Mouse (Mus musculus): ENCODE results near the gene Klhl40. TPM values are rescaled to one million over a fixed set of nuclear protein-coding genes. Genes with fewer than 3 reads are reported as not detected.

Gene Klhl40
- total RNA-seq, 2 experiments from 2014 or later: 4.9 to 5.5 TPM

DNA sequence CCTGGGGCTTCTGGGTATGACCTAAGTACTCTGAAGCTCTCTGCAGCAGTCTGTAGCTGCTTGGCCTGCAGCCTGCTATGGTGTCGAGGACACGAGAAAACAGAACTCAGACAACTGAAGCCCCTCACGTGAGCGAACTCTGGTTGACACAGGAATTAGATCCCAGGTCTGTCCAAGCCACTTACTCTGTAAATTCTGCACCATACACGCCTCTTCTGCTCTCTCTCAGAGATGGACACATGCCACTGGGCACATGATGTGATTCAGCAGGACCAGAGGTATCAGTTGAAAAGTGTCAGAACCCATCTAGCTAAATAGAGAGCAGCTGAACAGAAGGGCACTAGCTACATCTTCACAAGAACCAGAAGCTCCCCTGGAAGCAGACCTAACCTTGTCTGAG, 5.0 kb upstream of the Klhl40 start:
- intact Hi-C loops (cut with DNase I): no loop called here
- no peak for DNase-seq (ENCODE audit: low spot score in 2 of 2)

DNA sequence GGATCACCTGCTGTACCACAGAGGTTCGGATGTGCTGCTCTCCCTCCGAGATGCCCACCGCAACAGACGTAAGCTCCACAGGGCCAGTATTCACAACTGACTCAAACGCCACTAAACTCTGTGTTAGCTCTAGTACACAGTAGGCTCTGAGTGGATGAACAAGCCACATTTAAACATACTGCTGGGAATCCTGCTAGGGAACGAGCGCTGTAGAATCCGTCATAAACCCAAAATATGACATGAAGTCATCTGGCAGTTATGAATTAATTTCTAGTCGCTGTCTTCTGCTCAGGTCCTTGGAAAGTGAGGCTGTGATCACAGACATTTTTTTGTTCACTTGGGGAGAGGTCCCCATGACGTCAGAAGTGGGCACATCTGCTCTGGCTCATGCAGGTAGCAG, 1.5 kb upstream of the Klhl40 start:
- DNase-seq (ENCODE audit: low spot score in 2 of 2): peak in 1 of 2 experiments; percentile 69
- intact Hi-C loops (cut with DNase I): loop anchor here (2.0 to 5.0 kb wide), 2 partner anchors 15 to 109 kb away; no protein-coding TSS in a partner anchor

DNA sequence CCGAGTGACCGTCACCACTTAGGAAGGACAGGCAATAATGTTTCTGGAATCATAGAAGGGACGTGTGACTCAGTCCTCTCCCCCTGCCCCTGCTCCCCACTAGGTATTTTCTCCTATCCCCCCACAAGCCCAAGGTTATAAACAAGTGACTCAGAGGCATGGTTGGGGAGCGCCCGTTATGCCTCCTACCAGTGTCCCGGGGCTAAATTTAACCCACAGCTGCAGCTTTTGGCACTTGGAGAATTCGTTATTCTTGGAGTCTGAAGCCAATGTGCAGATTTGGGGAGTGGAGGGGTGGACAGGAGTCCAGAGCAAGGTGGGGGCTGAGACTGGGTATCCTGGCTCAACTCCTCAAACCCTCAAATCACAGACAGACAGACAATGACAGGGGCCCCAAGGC, 896 bp upstream of the Klhl40 start:
- DNase-seq (ENCODE audit: low spot score in 2 of 2): peak in 1 of 2 experiments; percentile 90
- intact Hi-C loops (cut with DNase I): loop anchor here (2.0 to 5.0 kb wide), 2 partner anchors 16 to 109 kb away; no protein-coding TSS in a partner anchor

DNA sequence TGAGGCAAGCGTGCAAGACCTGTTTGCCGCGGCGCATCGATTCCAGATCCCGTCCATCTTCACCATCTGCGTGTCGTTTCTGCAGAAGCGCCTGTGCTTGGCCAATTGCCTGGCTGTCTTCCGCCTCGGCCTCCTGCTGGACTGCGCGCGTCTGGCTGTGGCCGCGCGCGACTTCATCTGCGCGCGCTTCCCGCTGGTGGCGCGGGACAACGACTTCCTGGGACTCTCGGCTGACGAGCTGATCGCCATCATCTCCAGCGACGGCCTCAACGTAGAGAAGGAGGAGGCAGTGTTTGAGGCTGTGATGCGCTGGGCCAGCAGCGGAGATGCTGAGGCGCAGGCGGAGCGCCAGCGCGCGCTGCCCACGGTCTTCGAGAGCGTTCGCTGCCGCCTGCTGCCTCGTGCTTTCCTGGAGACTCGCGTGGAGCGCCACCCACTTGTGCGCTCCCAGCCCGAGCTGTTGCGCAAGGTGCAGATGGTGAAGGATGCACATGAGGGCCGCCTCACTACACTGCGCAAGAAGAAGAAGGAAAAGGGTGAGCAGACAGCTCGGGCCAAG, 738 bp downstream of the Klhl40 start:
- intact Hi-C loops (cut with DNase I): loop anchor here (1.0 to 5.0 kb wide), 2 partner anchors 48 to 111 kb away; no protein-coding TSS in a partner anchor
- peak; percentile 85 to 91 for DNase-seq (ENCODE audit: low spot score in 2 of 2)

DNA sequence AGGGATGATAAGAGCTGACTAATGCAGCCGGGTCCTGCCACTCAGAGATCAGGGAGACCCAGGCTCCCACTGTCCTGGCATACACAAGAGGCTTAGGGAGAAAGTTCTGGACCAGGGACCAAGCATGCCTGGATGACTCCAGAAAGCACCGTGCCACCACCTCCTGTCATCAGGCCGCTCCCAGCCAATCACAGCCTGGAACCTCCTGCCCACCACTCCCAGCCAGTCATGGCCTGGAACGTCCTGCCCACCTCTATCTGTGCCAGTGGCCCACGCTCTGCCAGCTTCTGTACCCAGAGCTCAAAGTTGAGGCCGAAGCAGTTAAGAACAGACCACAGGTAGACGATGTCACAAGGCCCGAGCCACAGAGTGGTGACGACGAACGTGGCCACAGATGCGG, 7.4 kb downstream of the Klhl40 start:
- intact Hi-C loops (cut with DNase I): no loop called here
- no peak for DNase-seq (ENCODE audit: low spot score in 2 of 2)

DNA sequence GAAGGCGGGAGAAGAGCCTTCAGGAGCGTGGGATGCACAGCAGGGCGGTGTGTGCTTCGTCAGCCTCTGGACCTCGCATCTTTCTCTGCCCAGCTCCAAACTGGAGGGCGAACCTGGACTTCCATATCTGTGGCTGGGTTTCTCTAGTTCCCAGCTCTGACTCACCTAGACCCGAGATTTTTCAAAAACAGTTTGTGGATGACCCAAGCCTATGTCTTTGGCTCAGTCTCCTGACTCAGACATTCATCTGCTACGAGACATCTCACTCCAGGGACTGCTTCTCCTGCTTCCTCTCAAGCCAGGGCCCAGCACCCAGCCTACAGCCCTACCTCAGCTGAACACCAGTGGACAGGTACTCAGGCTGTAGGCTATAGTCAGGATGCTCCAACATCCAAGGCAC, 7.9 kb downstream of the Klhl40 start:
- DNase-seq (ENCODE audit: low spot score in 2 of 2): no peak
- intact Hi-C loops (cut with DNase I): no loop called here

DNA sequence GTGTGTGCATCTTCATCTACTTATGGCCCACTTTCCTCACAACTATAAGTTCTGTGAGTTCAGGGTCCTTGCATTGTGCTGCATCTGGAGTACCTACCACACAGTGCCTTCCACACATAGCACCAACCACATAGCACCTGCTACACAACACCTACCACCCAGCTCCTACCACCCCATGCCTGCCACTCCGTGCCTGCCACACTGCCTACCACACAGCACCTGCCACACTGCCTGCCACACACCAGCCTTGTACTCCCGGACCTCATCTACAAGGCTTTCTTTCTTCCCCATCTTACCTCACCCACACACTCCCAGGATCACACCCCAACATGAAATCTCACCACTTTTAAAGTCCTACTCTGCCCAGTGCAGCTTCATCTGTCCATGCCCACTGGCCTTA, 9.0 kb downstream of the Klhl40 start:
- peak in 1 of 2 experiments; percentile 50 for DNase-seq (ENCODE audit: low spot score in 2 of 2)
- intact Hi-C loops (cut with DNase I): no loop called here

DNA sequence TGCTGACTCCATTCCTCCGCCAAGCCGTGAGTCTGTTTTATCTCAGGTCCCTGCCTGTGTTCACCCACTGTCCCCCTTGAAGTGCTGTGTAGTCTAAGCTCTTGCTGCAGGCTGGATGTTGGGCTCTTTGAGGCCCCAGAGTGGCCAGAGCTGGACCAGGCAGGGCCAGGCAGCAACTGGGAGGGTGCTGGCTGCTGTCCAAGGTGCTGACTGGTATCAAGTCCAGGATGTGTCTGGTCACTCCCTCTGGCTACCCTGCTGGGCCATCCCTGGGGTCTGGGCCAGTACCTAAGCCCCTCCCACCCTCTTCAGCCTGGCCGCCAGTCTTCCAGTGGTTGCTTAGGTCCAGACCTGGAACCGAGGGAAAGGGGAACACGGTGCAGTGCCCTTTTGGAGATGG, 13.8 kb downstream of the Klhl40 start:
- peak in 1 of 2 experiments; percentile 44 for DNase-seq (ENCODE audit: low spot score in 2 of 2)
- intact Hi-C loops (cut with DNase I): no loop called here

DNA sequence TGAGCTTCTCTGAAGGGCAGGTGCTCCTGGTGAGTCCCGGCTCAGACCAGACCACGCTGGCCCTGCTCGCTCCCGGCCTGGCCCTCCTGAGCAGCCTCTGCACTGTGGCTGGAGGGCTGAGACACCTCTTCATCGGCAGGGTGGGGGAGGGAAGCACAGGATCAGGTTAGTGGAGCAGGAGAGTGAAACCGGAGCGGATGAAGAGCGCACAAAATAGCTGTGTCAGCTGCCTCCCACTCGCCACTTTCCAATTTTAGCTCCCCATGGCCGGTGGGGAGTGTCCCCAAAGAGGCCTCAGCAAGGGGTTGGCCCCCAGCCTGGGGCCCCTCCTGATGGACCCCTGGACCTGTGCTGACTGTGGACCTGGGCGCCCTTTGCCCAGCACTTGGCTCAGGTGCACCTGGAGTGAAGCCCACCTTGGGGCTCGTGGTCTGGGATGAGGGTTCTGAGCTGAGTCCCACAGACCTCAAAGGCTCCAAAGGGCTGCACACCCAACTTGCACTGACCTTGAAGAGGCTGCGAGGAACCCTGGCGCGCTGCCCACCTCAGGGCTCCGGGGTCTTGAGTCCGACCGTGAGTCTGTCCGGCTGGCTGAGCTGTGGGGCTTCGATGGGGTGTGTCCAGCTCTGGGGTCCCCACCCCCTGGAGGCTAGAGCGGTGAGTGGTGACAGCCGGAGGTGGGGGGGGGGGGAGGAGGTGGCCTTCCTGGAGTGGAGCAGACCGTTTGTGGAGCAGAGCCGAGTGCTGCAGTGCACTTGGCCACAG, 14.5 kb downstream of the Klhl40 start, which contains the start of gene Hhatl:
Hhatl (minus strand) TSS at position 751 of the 765 bp plus-strand sequence.
- peak in 1 of 2 experiments; percentile 47 for DNase-seq (ENCODE audit: low spot score in 2 of 2)
- intact Hi-C loops (cut with DNase I): no loop called here

DNA sequence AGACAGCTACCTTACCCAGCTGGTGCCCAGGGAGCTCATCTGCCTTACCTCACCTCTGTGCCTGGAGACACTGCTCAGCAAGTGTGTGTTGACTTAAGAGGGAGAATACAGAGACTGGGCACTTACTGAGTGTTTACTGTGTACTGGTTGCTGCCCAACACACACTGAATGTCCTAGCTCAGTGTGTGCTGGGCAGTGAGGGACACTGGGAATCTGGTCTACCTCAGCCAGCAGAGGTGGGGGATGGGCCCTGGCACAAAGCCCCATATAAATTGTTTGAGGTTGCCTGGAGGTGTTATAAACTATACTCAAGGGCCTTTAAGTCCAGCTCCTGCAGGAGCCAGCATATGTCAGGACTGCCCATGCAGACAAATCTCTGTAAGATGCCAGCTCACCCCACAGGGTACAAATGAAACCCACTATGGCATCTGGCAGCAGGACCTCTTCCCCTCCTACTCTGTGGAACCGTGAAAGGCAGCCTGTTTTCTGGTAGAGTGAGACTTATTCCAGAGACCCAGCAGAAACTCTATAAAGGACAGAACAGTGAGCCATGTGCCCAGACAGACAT, 17.6 kb downstream of the Klhl40 start:
- DNase-seq (ENCODE audit: low spot score in 2 of 2): no peak
- intact Hi-C loops (cut with DNase I): no loop called here

DNA sequence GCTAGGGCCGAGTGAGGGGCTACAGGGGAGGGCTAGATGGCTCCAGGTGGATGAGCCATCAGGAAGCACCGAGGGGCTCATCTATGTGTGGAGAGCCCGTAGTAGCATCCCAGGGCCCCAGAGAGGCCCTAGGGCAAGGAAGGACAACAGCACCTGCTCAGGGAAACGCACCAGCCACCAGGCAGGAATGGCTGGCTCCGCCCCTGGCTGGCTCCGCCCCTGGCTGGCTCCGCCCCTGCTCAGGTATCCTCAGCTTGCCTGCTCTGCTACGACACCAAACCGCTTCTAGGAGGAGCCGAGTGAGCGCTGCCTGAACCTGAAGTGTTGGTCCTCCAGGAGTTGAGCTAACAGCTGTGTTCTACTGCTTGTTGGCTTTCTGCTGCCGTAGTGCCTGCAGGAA, 20.3 kb downstream of the Klhl40 start:
- DNase-seq (ENCODE audit: low spot score in 2 of 2): no peak
- intact Hi-C loops (cut with DNase I): no loop called here

DNA sequence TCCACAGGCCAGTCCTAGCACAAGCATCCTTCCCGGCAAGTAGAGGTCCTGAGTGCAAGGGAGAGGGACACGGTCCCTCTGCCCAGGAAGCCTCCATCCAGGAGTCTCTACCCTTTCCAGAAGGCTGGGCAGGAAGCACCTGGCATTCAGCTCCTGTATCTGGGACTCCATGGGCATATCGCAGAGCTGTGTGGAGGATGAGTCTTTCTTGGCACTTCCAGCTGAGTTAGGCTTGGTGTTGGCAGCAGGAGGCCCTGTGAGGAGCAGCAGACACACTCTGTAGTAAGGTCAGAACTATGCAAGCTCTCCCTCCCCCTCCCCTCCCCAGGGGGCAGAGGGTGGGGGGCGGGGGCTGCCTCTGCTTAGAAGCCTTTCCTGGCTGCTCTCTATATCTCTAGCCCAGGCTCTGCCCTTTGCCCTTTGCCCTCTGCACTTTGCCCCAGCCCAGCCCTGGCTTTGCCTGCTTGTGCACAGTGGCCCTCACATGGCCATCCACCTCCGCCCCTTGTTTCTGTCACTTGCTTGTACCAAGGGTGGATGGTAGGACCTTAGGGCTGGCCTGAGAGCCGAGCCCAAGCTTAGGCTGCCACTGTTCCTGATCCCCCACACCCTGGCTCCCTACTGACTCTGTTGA, 21.6 kb downstream of the Klhl40 start:
- intact Hi-C loops (cut with DNase I): no loop called here
- DNase-seq (ENCODE audit: low spot score in 2 of 2): peak in 1 of 2 experiments; percentile 35

DNA sequence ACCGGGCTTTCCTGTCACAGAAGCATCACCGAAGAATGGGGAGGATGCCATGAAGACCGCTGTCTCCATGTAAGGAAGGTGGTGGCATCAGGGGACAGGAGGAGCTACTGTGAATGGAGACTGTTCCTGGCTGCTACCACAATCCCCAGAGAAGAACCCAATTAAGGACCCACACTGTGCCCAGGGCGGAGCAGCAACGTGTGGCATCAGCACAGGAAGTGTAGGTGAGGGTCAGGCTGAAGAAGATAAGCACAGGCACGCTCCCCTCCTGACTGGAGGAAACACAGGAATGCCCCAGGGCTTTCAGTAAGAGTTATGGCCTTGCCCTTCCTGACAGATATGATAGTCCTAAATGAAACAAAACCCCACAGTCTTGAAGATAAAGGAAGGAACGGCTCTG, 25.3 kb downstream of the Klhl40 start:
- intact Hi-C loops (cut with DNase I): no loop called here
- no peak for DNase-seq (ENCODE audit: low spot score in 2 of 2)

DNA sequence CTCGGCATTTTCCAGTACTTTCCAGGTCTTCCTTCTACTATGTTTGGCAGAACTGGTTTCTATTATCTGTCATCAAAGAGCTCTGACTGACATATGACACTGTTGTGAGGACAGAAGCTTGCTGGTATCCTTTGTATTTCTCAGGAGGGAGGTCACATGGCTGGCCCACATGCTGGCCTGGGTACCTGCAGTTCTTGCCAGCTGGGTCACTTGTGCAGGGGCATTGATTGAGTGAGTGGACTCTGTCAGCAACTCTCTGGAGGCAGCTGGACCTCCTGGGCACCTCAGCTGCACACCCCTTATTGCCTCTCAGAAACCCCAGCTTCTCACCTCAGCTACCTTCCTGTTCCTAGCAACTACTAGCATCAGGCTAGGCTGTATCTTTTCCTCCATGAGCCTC, 30.1 kb downstream of the Klhl40 start:
- DNase-seq (ENCODE audit: low spot score in 2 of 2): no peak
- intact Hi-C loops (cut with DNase I): no loop called here

DNA sequence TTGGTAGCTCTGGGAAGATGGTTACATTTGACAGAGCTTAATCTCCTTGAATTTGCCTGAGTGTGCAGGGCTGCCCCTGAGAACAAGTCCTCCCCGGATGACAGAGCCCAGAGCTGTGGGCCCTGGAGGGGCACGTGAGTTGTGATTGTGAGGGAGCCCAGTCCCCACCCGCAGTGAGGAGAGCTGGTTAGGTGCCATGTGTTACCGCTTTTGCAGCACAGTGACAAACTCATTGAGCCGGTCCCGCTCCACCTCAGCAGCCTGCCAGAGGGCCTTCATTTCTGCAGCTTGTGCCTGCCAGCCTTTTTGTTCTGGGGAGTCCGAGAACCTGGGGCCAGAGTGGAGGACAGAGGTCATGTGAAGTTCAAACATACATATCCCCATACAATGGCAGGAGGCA, 30.5 kb downstream of the Klhl40 start:
- intact Hi-C loops (cut with DNase I): no loop called here
- no peak for DNase-seq (ENCODE audit: low spot score in 2 of 2)

DNA sequence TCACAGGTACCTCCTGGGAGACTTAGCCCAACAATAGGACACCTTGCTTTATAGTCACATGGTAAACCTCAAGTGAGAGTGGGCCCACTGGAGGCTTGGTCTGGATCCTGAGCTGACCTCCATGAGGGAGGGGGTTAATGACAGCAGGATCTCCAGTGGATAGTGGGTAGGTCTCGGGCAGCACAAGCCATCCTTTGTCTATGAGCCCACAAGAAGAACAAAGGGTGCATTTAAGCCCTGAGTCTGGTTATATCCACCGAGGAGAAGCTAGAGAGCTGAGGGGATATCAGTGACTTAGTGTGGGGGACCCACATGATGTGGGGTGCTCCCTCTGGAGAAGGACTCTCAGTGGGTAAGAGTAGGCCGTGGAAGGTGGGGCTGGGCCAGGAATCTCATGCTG, 31.1 kb downstream of the Klhl40 start:
- intact Hi-C loops (cut with DNase I): no loop called here
- DNase-seq (ENCODE audit: low spot score in 2 of 2): no peak

DNA sequence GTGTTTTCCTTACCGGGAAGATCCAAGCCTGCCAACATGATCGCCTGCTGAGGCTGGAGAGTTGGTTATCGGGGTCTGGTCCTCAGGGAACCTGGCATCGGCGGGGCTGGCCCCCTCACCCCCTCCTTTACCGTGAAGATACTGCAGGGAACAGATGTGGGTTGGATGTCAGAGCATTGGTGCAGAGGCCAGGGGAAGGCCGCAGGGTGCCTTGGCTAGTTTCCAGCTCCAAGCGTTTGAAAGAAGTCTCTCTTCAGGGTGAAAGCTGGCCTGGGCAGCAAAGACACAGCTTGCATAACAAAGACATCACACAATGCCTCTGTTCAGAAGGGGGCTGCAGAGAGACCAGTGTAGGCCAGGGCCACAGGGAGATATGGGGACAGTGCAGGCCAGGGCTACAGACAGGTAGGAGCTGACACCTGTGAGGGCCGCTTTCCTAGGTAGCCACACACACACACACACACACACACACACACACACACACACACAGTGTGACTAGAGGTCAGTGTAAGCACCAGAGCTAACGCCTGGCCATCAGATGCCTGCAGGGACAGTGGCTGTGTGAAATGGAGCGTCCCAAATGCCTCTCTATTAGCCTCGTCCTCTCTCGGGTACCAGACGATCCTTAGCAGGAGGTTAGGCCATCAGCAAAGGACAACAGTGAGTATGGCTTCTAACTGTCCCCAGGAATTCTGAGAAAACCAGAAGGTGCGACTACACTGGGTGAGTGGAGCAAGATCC, 32.8 kb downstream of the Klhl40 start:
- DNase-seq (ENCODE audit: low spot score in 2 of 2): peak; percentile 64 to 80
- intact Hi-C loops (cut with DNase I): no loop called here

DNA sequence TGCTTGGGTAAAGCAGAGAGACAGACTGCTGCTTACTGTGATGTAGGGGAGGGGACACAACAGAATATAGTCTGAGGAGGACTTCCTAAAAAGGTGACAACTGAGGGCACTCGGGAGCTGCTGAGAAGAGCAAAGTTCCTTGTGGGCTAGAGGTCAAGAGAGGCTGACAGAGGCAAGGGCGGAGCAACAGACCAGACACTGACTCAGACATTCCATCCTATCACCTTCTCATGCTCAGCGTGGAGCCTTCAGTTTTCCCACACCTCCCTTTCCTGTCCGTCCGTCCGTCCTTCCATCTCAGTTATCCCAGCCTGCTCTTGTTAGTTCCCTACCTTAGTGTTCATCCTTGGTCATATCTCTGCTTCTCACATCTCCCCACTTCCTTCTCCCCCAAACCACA, 37.8 kb downstream of the Klhl40 start:
- DNase-seq (ENCODE audit: low spot score in 2 of 2): no peak
- intact Hi-C loops (cut with DNase I): no loop called here

DNA sequence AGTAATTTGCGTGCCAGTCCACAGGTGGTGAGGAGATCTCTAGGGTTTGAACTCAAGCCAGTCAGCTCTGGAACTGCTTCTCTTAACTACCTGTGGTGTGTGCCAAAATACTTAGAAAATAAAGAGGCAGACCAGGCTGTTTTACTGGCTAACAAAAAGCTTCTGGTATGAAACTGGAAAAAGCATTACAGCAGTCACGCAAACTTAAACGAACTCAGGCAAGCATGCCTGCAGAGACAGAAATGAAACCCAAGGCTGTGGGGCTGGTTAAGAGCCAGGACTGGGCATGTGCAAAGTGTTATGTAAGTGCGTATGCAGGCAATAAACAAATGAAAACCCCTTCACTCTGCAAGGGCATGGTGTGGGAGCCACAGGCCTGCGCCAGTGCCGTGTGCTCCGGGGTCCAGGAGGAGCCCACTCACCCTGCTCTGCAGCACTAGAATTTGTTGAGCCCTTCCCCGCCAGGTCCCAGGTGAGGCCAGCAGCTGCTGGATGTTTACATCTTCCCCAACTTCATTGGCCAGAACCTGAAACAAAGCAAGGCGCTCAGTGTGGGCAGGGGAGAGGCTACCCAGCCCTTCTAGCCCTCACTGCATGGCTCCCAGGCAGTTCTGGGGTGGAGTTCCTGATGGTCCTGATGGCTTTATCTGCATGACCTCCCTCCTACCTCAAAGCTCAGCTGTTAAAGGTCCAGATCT, 41.8 kb downstream of the Klhl40 start:
- peak in 1 of 2 experiments; percentile 47 for DNase-seq (ENCODE audit: low spot score in 2 of 2)
- intact Hi-C loops (cut with DNase I): no loop called here
